Mouse (Mus musculus): ENCODE measurements around the gene Uqcc1.

The Uqcc1 gene

GRCm38 (mm10) chr2:155929531-155930442, at the start of gene Uqcc1:
Gene Uqcc1 (minus strand): TSS chr2:155930310.
- peak; percentile 97 for DNase-seq (ENCODE audit: low read depth, low spot score)

- no peak for DNase-seq (ENCODE audit: low read depth, low spot score)
Measured at GRCm38 (mm10) chr2:155979328-155979991, 49.4 kb upstream of the Uqcc1 start.

DNA sequence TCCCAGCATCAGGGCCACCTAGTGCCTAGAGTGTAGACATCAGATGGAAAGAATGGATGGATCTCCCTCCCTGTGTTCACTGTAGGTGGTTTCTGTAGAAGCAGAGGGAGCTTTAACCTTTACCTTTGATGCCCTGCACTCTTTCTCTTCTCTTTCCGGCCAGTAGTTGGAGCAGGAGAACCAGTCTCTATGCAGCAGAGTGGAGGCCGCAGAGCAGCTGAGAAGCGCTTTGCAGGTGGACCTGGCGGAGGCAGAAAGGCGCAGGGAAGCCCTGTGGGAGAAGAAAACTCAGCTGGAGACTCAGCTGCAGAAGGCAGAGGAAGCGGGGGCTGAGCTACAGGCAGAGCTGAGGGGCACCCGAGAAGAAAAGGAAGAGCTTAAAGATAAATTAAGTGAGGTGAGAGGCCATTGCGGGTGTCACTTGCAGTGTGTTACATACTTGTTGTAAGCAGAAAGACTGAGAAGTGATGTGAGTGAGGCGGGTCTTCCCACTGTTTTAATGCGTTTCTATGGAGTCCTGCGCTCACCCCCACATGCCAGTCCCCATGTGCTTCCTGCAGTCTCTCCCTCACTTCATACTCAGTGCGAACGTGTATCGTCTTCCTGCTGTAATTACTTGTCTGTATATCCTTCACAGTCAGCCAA, 44.1 kb upstream of the Uqcc1 start:
- DNase-seq (ENCODE audit: low read depth, low spot score), result peak; percentile 64

GRCm38 (mm10) chr2:155973348-155973747, 43.2 kb upstream of the Uqcc1 start:
- DNase-seq (ENCODE audit: low read depth, low spot score), result no peak

- DNase-seq (ENCODE audit: low read depth, low spot score), result no peak
Measured at GRCm38 (mm10) chr2:155962991-155963390, 32.9 kb upstream of the Uqcc1 start.

DNA sequence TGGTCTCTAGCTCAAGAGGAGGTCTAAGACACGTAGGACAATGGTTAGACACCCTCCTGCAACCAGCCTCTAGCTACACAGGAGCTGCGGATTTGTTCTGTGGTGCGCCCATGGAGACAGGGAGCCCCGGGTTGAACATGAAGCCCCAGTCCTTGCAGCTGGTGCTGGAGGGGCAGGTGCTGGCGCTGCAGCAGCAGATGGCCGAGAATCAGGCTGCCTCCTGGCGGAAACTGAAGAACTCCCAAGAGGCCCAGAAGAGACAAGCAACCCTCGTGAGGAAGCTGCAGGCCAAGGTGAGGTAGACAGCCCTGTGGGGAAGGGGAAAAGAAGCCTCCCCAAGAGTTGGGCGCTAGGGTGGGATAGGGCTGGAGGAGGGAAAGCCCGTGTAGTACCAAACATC, 31.8 kb upstream of the Uqcc1 start:
- DNase-seq (ENCODE audit: low read depth, low spot score), result no peak

DNA sequence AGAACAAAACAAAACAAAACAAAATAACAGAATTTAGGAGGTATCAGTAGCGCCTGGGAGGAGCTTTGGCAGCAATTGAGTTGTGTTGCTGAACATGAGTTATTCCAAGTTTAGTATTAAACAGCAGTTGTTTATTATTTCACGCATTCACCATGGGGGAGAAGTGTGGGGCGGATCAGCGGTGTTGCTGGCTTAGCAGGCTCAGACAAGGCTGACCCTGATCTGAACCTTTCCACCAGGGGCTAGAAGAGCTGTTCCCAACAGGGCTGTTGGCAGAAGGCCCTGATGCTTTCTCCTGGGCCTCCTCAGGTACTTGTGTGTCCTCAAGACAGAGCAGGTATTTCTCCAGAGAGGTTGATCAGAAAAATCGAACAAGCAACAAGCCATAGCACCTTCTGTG, 29.9 kb upstream of the Uqcc1 start:
- no peak for DNase-seq (ENCODE audit: low read depth, low spot score)

GRCm38 (mm10) chr2:155956134-155957059, 26.3 kb upstream of the Uqcc1 start, which contains the start of gene Cep250:
Gene Cep250 (plus strand): TSS chr2:155956458.
- peak; percentile 94 for DNase-seq (ENCODE audit: low read depth, low spot score)

DNA sequence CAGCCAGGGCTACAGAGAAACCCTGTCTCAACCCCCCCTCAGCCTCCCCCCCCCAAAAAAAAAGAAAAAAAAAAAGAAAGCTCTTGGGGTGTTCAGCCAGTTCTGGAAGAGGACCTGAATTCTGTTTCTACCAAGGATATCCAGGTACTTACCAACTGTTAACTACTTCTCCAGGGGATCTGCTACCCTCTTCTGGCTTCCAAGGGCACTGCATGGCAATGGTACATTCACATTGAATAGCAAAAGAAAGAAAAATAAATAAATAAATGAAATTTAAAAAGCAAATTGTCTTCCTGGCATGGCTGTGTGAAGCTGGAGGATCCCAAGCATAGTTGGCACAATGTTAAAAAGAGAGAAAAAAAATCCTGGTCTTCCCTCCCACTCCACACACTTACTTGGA, 21.9 kb upstream of the Uqcc1 start:
- peak; percentile 73 for DNase-seq (ENCODE audit: low read depth, low spot score)

GRCm38 (mm10) chr2:155949362-155949761, 19.3 kb upstream of the Uqcc1 start:
- no peak for DNase-seq (ENCODE audit: low read depth, low spot score)

DNA sequence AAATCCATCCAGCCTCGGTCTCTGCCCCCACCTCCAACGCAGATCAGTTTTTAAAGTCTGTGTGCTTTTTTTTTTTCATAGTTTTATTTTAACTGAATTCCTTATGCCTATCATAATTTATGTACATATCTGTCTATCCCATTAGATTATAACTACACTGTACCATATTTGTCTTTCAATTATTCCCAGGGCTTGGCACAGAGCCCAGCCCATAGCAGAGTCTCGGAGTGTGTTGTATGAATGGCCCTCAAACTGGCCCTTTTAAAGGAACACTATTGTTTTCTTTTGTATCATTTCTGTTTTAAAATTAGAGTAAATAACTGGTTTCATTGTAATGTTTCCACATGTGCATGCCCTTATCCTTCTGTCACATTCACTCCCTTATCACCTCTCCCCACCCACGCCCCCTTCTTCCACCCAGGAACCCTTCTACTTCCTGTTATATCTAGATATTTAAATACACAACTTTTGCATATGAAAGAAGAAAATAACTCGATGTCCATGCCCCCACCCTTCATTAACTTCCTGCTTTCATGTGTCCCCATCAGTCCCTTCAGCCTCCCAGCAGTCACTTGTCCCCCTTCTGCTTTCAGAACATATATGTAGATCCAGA, 17.4 kb upstream of the Uqcc1 start:
- DNase-seq (ENCODE audit: low read depth, low spot score), result no peak

GRCm38 (mm10) chr2:155946499-155946898, 16.4 kb upstream of the Uqcc1 start:
- peak; percentile 74 for DNase-seq (ENCODE audit: low read depth, low spot score)

DNA sequence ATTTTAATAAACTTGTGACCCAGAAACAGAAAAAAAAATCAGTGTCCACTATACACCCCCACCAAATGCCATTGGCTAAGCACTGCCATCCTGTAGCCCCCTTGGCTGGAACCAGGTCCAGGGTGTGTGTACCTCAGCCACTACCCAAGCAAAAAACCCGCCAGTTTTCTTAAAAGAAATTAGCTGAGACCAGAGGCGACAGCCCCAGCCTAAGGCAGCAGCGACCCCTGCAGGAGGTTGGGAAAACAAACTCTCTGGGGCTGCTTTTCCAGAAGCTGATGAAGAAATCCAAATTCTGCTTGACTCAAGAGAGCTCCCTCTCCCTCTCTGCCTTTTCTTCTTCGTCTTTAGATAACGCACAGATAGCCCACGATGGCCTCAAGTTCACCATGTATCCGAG, 16.0 kb upstream of the Uqcc1 start:
- DNase-seq (ENCODE audit: low read depth, low spot score), result peak; percentile 85

GRCm38 (mm10) chr2:155945580-155945979, 15.5 kb upstream of the Uqcc1 start:
- DNase-seq (ENCODE audit: low read depth, low spot score), result no peak

- DNase-seq (ENCODE audit: low read depth, low spot score), result peak; percentile 46
Measured at GRCm38 (mm10) chr2:155945124-155945523, 15.0 kb upstream of the Uqcc1 start, which contains the start of gene Gdf5. Gene Gdf5 (minus strand): TSS chr2:155945367.

DNA sequence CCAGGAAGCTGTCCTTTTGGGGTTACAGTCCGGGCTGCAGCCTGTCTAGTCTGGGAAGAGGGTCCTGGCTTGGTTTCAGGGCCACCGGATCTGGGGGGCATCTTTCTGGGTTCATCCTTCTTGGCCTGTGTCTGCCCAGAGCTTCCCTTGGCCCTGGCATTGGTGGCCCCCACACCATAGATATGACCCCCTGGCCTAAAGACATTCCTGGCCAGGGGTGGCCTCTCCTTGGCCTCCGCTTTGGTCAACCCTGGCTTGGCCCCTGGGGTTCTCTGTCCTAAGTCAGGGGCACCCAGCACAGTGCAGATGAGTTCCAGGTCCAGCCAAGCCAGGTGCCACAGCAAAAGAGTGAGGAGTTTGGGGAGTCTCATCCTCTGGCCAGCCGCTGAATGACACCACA, 14.6 kb upstream of the Uqcc1 start:
- DNase-seq (ENCODE audit: low read depth, low spot score), result no peak

GRCm38 (mm10) chr2:155943463-155943862, 13.4 kb upstream of the Uqcc1 start:
- DNase-seq (ENCODE audit: low read depth, low spot score), result peak; percentile 48

- peak; percentile 38 for DNase-seq (ENCODE audit: low read depth, low spot score)
Measured at GRCm38 (mm10) chr2:155941697-155942442, 11.8 kb upstream of the Uqcc1 start.

DNA sequence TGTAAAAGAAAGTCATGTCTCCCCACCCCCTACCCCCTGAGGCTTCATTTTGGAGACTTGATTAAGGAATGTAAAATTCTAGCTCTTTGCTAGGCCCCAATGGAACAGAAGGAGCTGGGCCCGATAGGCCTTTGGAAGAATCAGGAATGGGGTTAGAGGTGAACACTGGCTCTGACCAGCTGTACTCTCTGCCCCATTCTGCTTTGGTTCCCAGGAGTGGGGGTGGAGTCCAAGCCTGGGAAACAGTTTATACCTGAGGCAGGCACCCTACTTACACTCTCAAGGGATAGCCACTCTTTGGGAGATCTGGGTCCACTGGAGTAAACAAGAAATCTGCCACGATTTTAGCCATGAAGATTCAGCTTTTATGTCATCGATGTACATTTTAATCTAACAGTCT, 10.6 kb upstream of the Uqcc1 start, which contains the start of gene Gm15557:
Gene Gm15557, plus strand, starts transcription at position 48 of the 400 bp plus-strand sequence.
- DNase-seq (ENCODE audit: low read depth, low spot score), result no peak
